Mouse (Mus musculus) liver, adult 2 months (tissue): ENCODE data around the gene Tnfrsf21.

Source experiments
- CTCF ChIP-seq: fragments of 200-500 bp; IDR thresholded peaks from 2 replicates; pipeline ENCODE4 v1.5.1; 2011; ENCODE audit warnings: low read depth, low read length, control low read depth
- POLR2A ChIP-seq: fragments of 200-500 bp; IDR thresholded peaks from 2 replicates; pipeline ENCODE4 v1.6.1; 2011; ENCODE audit warnings: low read length, control low read depth; ENCODE audit not compliant: insufficient read depth; ENCODE audit errors: extremely low read depth

DNA sequence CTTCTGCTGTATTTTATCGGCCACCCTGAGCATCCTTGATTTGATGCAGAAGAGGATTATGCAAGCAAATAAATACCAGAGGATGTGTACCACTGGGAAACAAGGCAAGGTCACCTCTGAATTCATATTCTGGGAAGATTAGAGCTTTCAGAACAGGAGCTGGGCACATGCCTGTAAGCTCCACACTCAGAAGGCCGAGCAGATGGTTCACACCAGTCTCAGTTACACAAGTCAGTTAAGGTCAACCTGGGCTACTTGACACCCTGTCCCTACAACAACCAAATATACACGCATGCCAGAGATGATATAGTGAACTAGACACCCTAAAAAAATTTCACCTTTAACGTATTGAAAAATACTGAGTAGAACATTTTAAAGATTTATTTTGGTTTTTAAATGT is 116.8 kb downstream of the Tnfrsf21 start:
- TF ChIP-seq CTCF (no peak), POLR2A (no peak)
